Mouse (Mus musculus): ENCODE data around the gene Spef1. TPM values are rescaled to one million over a fixed set of nuclear protein-coding genes. Genes with fewer than 3 reads are reported as not detected.

Spef1 gene
- total RNA-seq, 2 experiments from 2014 or later = 6.3 to 7.2 TPM

DNA sequence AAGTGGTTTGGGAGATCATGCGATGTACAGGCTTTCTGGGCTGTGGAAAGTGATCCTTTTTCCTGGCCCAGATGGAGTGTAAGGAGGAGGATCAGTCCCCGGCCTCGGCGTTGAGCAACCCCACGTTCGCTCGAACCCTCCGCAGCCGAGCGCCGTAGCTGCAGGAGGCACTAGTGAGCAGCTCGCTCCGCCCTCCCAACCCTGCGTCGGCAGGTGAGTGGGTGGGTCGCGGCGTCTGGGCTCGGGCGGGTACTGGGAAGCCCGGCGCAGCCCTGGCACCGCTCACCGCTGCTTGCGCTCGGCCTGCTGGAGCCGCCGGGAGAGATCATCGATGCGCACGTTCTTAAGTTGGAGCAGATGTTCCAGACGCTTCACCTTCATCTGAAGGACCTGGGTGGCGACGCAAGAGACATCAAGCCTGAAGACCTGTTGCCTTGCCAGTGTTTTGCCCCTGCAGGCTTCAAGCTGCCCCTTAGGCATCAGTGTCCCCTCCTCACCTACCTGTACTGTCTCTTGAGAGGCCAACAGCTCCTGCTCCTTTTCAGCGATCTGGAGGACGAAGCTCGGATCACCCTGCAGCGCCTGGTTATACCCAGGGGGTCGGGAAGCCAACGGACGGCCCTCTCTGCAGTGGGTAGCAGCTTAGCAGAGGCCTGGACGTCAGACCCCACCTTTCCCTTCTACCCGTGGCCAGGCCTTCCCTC is 15.5 kb downstream of the Spef1 start:
- DNase-seq = peak; percentile 71

DNA sequence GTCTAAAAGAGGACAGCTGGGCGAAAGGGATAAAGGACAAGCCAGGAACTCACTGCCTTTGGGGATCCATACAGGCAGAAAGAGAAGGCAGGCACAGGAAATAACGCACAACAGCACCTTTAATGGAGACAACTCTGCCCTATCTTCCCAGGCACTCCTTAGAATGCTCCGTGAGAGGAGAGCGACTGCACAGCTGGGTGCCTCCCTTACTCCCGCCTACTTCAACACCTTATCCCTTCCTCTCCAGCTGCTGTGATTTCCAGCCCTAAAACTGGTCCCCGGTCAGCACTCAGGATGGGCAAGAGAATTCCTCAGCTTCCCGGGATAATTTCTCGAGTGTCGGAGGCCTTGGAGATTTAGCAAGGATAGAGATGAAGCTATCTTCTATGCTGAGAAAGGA is 16.1 kb downstream of the Spef1 start:
- no peak for DNase-seq

DNA sequence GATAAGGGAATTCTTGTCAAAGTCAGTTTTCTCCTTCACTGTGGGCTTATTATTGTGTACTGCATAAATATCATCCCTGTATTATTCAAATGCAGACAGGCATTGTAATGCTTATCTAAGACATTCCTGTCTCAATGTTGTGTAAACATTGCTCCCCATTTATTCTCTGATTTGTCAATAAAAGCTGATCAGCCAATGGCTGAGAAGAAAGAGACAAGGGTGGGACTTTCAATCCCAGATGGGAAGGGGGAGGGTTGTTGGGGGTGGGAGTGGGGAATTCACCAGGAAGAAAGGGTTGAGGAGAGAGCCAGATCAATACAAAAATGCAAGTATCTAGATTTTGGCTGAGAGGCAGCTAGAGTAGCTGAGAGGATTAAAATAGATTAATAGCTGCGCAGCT is 18.2 kb downstream of the Spef1 start:
- no peak for DNase-seq

DNA sequence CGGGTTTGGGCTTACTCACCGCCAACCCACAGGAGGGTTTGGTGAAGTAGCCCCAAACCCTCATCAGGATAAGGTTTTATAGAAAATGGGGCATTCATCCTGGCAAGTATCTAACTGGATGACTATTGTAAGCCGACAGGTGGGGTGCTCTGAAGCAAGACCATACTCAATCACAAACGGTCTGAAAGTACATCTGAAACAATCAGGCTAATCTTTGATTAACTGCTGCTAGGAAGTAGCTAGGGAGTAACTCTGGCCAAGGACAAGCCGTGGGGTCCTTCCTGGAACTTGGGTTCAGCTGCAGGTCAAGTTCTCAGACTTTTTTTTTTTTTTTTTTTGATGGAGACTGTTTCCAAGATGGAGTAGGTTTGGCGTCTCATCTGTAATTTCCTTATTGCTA is 19.1 kb downstream of the Spef1 start:
- no peak for DNase-seq

DNA sequence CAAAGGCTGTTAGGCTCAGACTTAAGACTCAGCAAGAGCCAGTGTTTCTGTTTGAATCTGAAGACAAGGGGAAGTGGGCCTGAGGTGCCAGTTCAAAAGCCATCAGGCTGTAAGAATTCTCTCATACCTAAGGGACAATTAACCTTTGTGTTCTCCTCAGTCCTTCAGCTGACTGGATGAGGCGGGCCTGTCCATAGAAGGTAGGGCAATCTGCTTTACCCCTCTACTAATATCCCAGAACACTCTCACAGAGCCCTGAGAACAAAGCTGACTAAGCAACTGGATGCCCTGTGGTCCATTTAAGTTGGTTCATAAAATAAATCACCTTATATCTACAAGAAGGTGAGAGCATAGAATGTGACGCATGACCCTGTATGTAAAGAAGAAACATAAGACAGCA is 20.9 kb downstream of the Spef1 start:
- DNase-seq = no peak

DNA sequence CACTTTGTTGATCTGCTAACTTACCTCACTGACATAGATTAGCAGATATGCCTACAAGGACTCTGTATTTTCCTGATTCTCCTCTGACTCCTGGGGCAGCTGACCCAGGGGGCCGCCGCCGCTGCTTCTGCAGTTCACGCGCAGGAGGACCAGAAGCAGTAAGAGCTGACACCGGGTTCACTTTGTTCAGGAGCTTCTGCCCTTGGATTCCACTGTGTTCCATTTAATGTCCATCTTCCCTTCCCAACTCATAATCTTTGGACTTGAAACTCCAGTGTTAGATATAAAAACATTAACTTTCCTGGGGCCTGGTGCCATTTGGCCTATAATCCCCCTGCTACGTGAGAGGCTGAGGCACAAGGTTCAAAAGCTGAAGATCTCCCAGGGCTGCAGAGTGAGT is 23.2 kb downstream of the Spef1 start:
- DNase-seq = no peak

DNA sequence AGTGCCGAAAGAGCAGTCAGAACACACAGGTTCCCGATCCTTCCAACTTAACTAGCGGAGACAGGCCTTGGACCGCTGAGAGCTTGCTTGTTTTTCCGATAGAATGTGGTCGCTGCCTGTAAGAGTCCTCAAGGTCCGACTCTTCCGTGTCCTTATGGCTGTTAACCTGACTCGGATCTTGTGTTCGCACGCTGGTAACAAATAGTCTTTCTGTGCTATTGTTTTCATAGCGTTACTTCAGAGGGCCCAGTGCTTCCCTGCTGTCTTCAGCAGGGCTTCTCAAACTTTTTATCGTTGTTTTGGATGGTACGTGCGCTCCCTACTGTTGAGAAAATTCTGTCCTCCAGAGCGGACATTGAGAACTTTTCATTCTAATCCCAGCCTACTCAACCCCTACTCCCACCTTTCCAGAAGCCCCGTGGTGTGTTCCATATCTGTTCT is 26.4 kb downstream of the Spef1 start:
- DNase-seq = peak; percentile 46

DNA sequence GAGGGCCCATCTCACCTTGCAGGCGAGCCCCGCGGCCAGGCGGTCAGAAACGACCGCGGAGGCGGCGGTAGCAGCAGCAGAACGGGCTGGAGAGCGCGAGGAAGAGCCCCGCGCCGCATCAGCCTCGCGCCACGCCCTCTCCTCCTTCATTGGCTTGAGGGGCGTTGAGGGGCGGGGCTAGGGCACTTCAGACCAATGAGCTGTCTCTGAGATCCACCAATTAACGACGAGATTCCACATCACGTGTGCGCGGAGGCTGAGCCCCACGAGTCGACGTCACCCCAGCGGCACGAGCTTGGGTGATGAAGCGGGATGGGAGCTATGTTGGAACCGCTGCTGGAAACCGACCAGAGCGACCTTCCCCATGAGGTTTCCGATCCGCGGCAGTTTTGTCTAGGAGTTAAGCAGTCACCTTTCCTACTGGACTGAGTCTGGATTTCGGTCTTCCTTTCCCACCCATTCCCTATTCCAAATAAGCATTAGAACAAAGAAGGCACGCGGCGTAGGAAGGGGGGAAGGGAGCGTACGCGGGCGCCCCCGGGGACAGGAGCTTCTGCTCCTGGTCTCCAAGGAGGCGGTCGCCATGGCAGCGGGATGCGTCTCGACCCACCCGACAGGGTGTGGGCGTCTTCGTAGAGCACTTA is 27.0 kb downstream of the Spef1 start, which contains the start of gene 1700037H04Rik:
1700037H04Rik (minus strand) TSS at position 144 of the 644 bp plus-strand sequence.
- DNase-seq = peak; percentile 97

DNA sequence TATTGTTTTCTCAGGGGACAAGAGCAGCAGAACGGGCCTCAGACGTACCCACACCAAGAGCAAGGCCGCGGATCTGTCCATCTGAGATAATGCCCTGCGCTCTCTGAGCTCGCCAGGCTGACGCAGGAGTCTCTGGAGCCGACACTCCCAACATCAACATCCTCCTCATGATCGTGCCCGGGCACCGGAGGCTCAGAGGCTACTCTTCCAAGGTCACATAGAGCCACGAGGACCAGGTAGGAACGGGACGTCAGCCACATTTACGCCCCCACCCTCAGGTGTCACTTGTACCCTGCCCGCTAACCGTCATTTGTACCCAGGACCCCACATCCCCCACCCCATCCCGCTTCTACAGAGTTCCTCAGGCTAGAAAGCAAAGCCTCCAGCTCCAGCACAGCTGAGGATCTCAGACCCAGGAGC is 27.6 kb downstream of the Spef1 start:
- no peak for DNase-seq

DNA sequence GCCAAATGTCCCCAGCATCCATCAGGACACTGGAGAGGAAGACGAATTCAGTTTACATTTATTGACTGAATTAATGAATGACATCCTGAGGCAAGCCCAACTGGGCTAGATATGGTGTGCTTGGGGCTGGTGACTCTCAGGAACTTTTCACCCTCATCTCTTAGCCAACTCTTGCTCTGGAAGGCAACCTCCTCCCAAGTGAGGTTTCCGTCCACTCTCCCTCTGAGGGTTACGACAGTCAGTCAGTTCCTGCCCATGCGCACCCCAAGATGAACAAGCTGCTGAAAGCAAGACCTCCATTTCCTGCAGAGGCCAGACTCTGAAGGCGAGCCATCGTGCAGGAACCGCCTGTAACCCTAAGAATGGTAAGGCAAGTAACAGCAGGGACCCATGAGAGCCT is 30.1 kb downstream of the Spef1 start:
- no peak for DNase-seq

DNA sequence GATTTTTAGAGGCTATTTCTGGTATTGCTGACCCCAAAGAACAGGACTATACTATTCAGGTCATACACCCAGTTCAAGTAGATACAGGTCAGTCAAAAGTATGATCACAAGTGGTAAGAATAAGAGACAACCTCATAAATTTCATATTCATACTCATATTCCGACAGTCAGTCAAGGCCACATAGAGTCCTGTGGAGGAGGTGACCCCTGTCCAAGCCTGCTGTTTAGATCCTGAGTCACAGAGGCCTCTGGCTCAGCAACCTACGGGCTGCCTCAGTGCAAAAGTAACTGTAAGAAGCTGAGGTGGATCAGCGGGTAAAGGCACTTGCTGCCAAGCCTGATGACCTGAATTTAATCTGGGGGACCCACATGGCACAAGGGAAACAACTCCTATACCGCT is 33.0 kb downstream of the Spef1 start:
- DNase-seq = no peak

DNA sequence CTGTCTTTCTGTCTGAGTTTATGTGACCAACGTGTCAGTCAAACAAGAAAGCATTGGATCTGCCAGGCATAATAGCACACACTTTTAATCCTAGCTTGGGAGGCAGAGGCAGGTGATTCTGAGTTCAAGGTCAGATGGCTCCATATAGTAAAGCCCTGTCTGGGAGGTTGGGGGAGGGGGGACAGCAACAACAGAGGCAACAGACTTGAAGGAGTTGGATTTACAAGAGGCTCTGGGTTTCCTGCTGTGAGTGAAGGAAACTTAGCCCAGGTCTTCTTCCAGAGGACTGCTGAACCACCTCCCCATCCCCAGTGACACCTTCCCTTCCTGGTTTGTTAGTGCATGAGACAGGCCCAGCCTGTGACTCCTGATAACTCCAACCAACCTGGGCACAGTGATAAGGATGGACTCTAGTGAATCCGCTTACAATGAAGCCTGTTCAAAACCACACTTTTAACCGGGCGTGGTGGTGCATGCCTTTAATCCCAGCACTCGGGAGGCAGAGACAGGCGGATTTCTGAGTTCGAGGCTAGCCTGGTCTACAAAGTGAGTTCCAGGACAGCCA is 34.8 kb downstream of the Spef1 start:
- DNase-seq = no peak

DNA sequence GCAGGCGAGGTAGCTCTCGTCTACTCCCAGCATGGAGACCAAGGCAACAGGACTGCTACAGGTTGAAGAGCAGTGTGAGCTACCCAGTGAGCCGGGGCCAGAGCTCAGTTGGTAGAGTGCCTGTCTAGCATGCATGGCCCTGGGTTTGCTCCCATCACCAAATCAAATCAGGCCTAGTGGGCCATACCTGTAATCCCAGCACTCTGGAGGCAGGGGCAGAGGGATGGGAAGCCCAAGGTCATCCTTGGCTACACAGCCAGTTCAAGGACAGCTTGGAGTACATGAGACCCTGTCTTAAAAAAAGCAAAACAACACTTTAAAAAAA is 37.9 kb downstream of the Spef1 start:
- no peak for DNase-seq

DNA sequence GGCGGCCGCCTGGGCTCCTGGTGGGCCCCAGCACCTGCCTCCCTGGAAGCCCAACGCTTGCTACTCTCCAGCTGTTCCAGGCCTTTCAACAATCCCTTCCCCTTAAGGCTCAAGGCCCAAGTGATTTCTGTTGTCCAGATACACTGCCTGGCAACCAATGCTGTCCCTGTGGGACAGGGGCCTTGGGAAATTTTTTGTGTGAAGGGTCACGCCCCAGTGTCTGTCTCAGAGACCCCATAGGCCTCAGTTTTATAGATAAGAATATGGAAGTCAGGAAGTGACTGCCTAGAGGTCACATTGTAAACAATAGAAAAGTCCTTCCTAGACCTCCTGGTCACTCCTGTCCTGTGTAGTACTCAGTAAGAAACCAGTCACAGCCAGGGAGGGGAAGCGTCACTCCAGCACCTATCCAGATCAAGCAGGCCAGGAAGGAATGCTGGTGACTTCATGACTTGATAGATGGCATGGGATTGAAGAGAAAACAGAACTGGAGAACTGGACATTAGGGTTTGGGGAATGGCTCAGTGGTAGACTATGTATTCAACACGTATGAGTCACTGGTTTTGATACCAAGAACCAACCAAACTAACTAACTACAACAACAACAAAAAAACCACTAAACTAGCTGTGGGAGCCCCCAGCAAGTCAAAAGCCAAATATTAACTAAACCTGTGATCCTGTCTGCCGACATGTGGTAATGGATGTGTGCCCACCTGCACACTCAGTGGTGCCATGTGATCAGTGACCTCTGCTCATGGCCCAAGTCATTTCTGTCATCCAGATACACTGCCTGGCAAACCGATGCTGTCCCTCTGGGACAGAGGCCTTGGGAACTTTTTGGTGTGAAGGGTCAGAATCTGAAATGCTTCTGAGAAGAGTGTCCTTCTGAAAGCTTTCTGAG is 38.5 kb downstream of the Spef1 start:
- DNase-seq = peak; percentile 20

DNA sequence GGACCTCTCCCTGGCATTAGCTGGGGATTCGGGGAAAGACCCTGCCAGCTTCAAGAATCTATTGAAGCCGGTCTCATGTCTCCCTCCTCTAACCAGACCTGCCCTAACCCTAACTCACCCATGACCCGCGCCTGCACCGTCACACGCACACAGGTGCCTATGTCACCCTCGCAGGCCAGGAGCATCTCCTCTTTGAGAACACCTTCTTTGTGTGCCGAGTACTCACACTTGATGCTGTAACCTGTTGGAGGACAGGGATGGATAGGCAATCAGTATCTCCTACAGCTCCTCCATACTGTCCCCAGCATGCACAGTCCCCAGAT is 40.1 kb downstream of the Spef1 start:
- no peak for DNase-seq

DNA sequence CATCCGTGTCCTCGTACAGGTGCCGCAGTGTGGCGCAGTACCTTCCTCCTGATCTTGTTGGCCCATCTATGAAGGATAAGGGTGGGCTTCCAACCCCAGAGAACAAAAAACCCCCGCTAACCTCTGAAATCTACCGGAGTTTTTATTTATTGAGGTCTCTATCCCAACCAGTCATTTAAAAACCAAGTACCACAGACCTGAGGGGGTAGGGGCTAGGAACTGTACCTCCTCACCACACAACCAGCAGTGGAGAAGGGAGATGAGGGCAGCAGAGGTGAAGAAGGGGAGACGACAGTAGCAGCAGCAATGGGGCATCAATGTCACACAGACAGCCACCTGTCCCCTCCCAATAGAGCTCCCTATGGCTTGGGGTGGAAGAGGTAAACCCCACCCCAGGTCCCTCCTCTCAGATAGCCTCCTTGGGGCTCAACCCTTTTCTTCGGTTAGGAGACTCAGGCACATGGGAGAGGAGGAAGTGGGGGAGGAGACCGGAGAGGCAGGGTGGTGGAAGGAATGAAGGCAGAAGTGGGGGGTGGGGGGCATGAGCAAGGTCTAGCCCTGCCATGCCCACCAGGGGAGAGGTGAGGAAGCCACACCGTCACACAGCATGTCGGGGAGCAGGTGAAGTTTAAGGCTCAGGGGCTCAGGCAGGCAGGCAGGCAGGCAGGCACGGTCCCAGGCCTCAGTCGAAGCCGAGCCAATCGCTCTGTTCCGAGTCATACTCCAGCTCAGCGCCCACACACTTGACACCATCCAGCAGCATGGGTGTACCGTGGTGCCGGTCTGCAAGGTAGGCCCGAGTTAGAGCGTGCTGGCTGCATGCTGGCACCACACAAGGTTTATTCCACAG is 40.7 kb downstream of the Spef1 start:
- DNase-seq = peak; percentile 12

DNA sequence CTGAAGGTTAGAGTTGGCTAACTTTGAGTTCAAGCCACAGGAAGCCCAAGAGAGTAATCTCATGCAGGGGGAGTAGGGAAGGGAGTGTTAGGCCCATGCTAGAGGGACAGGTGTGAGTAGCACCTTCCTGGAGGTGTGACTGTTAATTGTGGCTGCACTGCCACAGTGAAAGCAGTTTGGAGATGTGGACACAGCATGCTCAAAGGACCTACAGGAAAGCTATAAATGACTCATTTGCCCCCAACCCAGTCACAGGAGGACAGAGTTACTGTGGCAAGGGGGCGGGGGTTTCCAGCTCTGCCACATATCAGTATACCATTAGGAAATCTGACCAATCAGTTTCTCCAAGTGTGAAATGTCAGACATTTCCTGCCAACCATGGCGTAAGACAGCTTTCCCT is 41.5 kb downstream of the Spef1 start:
- no peak for DNase-seq

DNA sequence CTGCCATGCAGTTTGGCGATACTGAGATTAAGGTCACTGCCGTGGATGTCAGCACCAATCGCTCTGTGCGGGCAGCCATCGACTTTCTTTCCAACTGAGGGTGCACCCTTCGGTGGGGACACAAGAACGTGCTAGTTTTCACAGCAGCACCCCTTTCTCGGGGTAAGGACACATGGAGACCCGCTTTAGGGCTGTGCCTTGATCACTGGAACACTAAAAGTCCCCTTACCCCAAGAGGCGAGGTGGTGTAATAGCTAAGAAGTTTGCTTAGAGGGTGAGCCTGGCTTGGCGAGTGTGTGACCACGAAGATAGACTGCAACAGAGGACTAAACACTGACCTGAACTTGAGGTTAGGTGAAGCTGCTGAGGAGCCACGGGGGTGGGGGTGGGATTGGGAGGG is 42.0 kb downstream of the Spef1 start:
- DNase-seq = no peak

DNA sequence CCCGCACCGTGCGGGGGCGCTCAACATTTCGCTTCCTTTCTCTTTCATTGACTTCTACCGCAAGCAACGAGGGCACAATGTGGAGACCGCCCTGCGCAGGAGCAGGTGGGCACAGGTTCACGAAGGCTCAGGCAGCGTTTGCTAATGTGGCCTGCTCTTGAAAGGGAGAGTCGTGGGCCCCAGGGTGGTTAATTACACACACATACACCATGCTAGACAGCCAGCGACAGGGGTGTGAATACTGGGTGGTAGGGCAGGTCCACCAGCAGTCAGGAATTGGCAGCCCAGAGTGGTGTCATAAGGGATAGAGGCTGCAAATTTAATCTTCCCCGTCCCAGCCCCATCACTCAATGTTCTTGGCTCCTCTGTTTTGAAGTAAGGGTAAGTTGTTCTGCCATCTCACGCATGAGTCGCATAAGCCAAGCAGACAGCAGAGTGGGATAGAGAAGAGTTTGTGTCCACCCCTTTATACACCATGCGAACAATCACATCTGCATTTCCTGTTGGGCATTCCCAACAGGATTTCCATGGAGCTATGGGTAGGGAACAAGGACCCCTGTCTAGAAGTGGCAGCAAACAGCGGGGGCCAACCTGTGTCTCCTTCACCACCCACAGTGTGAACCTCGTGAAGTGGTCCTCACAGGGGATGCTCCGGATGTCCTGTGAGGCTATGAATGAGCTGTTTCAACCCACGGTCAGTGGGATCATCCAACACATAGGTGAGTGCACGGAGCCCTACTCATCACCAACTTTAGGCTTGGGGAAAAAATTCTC is 43.9 kb downstream of the Spef1 start:
- DNase-seq = no peak

DNA sequence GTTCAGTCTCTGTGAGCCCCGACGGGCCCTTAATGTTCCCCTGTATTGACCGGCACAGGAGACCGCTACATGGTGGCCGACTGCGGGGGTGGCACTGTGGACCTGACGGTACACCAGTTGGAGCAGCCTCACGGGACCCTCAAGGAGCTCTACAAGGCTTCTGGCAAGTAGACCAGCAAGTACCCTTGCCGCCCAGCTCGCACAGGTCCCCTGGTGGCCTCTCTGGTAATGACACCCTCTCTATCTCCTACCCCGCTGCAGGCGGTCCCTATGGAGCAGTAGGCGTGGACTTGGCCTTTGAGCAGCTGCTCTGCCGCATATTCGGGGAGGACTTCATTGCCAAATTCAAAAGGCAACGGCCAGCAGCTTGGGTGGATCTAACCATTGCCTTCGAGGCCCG is 44.5 kb downstream of the Spef1 start:
- DNase-seq = peak; percentile 92

DNA sequence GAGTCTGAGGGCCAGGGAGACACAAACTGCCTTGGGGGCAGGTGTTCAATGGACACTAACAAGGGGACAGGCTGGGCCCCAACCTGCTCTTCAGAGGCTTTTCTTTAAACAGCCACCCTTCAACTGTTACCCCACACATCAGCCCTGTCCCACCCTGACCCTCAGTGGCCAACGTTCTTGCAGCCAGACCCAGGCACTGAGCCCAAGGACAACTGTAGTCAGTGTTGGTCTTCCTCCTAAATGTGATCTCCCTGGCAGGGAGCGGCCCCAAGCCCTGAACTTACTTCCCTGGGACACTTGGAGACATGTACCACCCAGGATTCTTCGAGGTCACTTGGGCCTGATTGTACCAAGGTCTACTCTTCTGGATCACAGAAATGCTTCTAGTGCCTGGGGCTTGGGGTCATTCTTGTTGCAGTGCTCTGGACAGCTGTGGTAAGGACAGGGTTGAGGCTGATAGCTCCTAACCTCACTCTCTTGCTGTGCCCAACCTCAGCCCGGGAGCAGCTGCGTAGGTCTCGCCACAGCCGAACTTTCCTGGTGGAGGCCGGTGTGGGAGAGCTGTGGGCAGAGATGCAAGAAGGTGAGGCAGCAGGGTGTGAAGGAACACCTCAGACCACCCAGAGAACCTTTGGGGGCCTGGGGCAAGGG is 45.6 kb downstream of the Spef1 start:
- DNase-seq = no peak

Measured in heart, postnatal 4 days (tissue).